Mouse (Mus musculus): ENCODE measurements at regions not wholly inside any gene's neighbourhood (a gene's known extent, or its start where the extent isn't known, plus 50 kb on each side); places are given as distances from the start of the nearest gene placed in this dataset.
"Not testable (repeated sequence)": the region's sequence is repeated elsewhere in the genome, so short reads cannot be mapped to it uniquely, and the experiment has no call there.

GRCm38 (mm10) chr1:102062268-102062667, 2289.7 kb downstream of the Cntnap5b start:
- no peaks in the 10 kb centered on the region for H3K4me1 ChIP-seq (ENCODE audit: control insufficient read depth, insufficient read depth, low read length)
- 56% methylated on average over 1 of the region's 1 CpGs for WGBS
- TF ChIP-seq POLR2A (IDR thresholded peaks at IDR 0.05; ENCODE audit: borderline replicate concordance, insufficient read depth, low read length) (no peak), CTCF (IDR thresholded peaks at IDR 0.05; ENCODE audit: borderline replicate concordance, insufficient read depth, low read depth, low read length) (no peak)
- H3K4me3 ChIP-seq (replicated peaks; ENCODE audit: insufficient read depth, low read depth, low read length), result no peak overlapping the region
- no peaks in the 10 kb centered on the region for H3K27me3 ChIP-seq (ENCODE audit: control insufficient read depth, insufficient read depth, low read length)
- no peak for DNase-seq
- no peak overlapping the region for H3K27ac ChIP-seq (ENCODE audit: insufficient read depth, low read length)

- WGBS, result 70% methylated on average over 2 of the region's 2 CpGs
- Histone ChIP-seq H3K4me3 (replicated peaks; ENCODE audit: insufficient read depth, low read depth, low read length) (no peak overlapping the region), H3K4me1 (ENCODE audit: control insufficient read depth, insufficient read depth, low read length) (no peaks in the 10 kb centered on the region), H3K27me3 (ENCODE audit: control insufficient read depth, insufficient read depth, low read length) (no peaks in the 10 kb centered on the region; the same call in 1 of the 2 replicates), H3K27ac (ENCODE audit: insufficient read depth, low read length) (no peak overlapping the region)
- no peak for DNase-seq
- TF ChIP-seq POLR2A (IDR thresholded peaks at IDR 0.05; ENCODE audit: borderline replicate concordance, insufficient read depth, low read length) (no peak), CTCF (IDR thresholded peaks at IDR 0.05; ENCODE audit: borderline replicate concordance, insufficient read depth, low read depth, low read length) (no peak)
These were observed 2333.1 kb downstream of the Cntnap5b start for GRCm38 (mm10) chr1:102105658-102106057.

- WGBS, result 78% methylated on average over 1 of the region's 1 CpGs
- Histone ChIP-seq H3K4me1 (ENCODE audit: control insufficient read depth, insufficient read depth, low read length) (no peaks in the 10 kb centered on the region), H3K4me3 (replicated peaks; ENCODE audit: insufficient read depth, low read depth, low read length) (no peak overlapping the region), H3K27me3 (ENCODE audit: control insufficient read depth, insufficient read depth, low read length) (no peaks in the 10 kb centered on the region), H3K27ac (ENCODE audit: insufficient read depth, low read length) (no peak overlapping the region)
- TF ChIP-seq POLR2A (IDR thresholded peaks at IDR 0.05; ENCODE audit: borderline replicate concordance, insufficient read depth, low read length) (no peak), CTCF (IDR thresholded peaks at IDR 0.05; ENCODE audit: borderline replicate concordance, insufficient read depth, low read depth, low read length) (no peak)
- DNase-seq, result no peak
These were observed 2366.5 kb downstream of the Cntnap5b start for GRCm38 (mm10) chr1:102139021-102139420.

GRCm38 (mm10) chr1:102146368-102146767, 2373.8 kb downstream of the Cntnap5b start:
- TF ChIP-seq CTCF (IDR thresholded peaks at IDR 0.05; ENCODE audit: borderline replicate concordance, insufficient read depth, low read depth, low read length) (no peak), POLR2A (IDR thresholded peaks at IDR 0.05; ENCODE audit: borderline replicate concordance, insufficient read depth, low read length) (no peak)
- Histone ChIP-seq H3K4me3 (replicated peaks; ENCODE audit: insufficient read depth, low read depth, low read length) (no peak overlapping the region), H3K27me3 (ENCODE audit: control insufficient read depth, insufficient read depth, low read length) (no peaks in the 10 kb centered on the region), H3K27ac (ENCODE audit: insufficient read depth, low read length) (no peak overlapping the region), H3K4me1 (ENCODE audit: control insufficient read depth, insufficient read depth, low read length) (no peaks in the 10 kb centered on the region)
- DNase-seq, result no peak
- WGBS, result 58% methylated on average over 3 of the region's 3 CpGs

DNA sequence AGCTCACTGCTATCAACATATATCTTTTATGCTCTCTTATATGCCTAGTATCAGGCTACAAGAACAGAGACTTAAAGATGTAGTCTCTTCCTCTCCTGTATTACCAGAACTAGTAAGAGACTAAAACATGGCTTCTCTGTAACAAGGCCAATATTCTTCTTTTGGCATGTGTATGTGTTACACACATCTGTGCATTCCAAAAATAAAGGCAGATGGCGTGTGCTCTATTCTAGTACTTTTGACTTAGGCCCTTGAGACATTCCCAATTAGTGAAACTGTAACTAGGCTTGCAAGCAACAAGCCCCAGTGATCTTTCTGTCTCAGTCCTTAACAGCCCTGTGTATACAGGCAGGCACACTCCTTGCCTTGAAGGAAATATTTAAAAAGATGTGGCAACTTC, 2394.1 kb downstream of the Cntnap5b start:
- no peak overlapping the region for H3K4me3 ChIP-seq (replicated peaks; ENCODE audit: insufficient read depth, low read depth, low read length)
- TF ChIP-seq CTCF (IDR thresholded peaks at IDR 0.05; ENCODE audit: borderline replicate concordance, insufficient read depth, low read depth, low read length), result no peak
- TF ChIP-seq POLR2A (IDR thresholded peaks at IDR 0.05; ENCODE audit: borderline replicate concordance, insufficient read depth, low read length), result no peak
- H3K27me3 ChIP-seq (ENCODE audit: control insufficient read depth, insufficient read depth, low read length), result no peaks in the 10 kb centered on the region
- no peak overlapping the region for H3K27ac ChIP-seq (ENCODE audit: insufficient read depth, low read length)
- 55% methylated on average over 1 of the region's 1 CpGs for WGBS
- no peaks in the 10 kb centered on the region for H3K4me1 ChIP-seq (ENCODE audit: control insufficient read depth, insufficient read depth, low read length)
- DNase-seq, result no peak

GRCm38 (mm10) chr1:102170566-102171286, 2398.2 kb downstream of the Cntnap5b start:
- H3K27me3 ChIP-seq (ENCODE audit: control insufficient read depth, insufficient read depth, low read length), result no peaks in the 10 kb centered on the region
- WGBS, result 12% methylated on average over 3 of the region's 3 CpGs
- TF ChIP-seq POLR2A (IDR thresholded peaks at IDR 0.05; ENCODE audit: borderline replicate concordance, insufficient read depth, low read length) (no peak), CTCF (IDR thresholded peaks at IDR 0.05; ENCODE audit: borderline replicate concordance, insufficient read depth, low read depth, low read length) (no peak)
- no peak for DNase-seq
- no peak overlapping the region for H3K4me3 ChIP-seq (replicated peaks; ENCODE audit: insufficient read depth, low read depth, low read length)
- H3K4me1 ChIP-seq (ENCODE audit: control insufficient read depth, insufficient read depth, low read length), result no peaks in the 10 kb centered on the region
- H3K27ac ChIP-seq (ENCODE audit: insufficient read depth, low read length), result no peak overlapping the region

- Histone ChIP-seq H3K27ac (ENCODE audit: insufficient read depth, low read length) (no peak overlapping the region), H3K4me1 (ENCODE audit: control insufficient read depth, insufficient read depth, low read length) (no peaks in the 10 kb centered on the region), H3K4me3 (replicated peaks; ENCODE audit: insufficient read depth, low read depth, low read length) (no peak overlapping the region), H3K27me3 (ENCODE audit: control insufficient read depth, insufficient read depth, low read length) (no peaks in the 10 kb centered on the region)
- no peak for TF ChIP-seq CTCF (IDR thresholded peaks at IDR 0.05; ENCODE audit: borderline replicate concordance, insufficient read depth, low read depth, low read length)
- TF ChIP-seq POLR2A (IDR thresholded peaks at IDR 0.05; ENCODE audit: borderline replicate concordance, insufficient read depth, low read length), result no peak
- 38% methylated on average over 3 of the region's 3 CpGs for WGBS
- DNase-seq, result no peak
These were observed 2413.4 kb downstream of the Cntnap5b start for GRCm38 (mm10) chr1:102185925-102186324.

DNA sequence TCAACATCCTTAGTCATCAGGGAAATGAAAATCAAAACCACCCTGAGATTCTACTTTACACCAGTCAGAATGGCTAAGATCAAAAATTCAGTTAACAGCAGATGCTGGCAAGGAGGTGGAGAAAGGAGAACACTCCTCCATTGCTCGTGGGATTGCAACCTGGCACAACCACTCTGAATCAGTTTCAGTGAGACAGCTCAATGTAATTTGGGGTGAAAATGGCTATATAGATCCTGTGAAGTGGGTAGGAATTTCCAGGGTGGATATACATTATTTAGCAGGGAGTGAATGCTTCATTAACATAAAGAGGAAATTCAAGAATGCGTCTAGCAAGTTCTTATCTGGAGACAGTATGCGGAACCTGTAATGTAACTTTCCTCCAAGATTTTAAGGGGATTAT, 2462.9 kb downstream of the Cntnap5b start:
- WGBS, result 87% methylated on average over 3 of the region's 3 CpGs
- H3K4me1 ChIP-seq (ENCODE audit: control insufficient read depth, insufficient read depth, low read length), result no peaks in the 10 kb centered on the region
- DNase-seq, result no peak
- H3K27me3 ChIP-seq (ENCODE audit: control insufficient read depth, insufficient read depth, low read length), result no peaks in the 10 kb centered on the region
- H3K27ac ChIP-seq (ENCODE audit: insufficient read depth, low read length), result no peak overlapping the region
- no peak overlapping the region for H3K4me3 ChIP-seq (replicated peaks; ENCODE audit: insufficient read depth, low read depth, low read length)
- TF ChIP-seq POLR2A (IDR thresholded peaks at IDR 0.05; ENCODE audit: borderline replicate concordance, insufficient read depth, low read length), result no peak
- TF ChIP-seq CTCF (IDR thresholded peaks at IDR 0.05; ENCODE audit: borderline replicate concordance, insufficient read depth, low read depth, low read length), result no peak

DNA sequence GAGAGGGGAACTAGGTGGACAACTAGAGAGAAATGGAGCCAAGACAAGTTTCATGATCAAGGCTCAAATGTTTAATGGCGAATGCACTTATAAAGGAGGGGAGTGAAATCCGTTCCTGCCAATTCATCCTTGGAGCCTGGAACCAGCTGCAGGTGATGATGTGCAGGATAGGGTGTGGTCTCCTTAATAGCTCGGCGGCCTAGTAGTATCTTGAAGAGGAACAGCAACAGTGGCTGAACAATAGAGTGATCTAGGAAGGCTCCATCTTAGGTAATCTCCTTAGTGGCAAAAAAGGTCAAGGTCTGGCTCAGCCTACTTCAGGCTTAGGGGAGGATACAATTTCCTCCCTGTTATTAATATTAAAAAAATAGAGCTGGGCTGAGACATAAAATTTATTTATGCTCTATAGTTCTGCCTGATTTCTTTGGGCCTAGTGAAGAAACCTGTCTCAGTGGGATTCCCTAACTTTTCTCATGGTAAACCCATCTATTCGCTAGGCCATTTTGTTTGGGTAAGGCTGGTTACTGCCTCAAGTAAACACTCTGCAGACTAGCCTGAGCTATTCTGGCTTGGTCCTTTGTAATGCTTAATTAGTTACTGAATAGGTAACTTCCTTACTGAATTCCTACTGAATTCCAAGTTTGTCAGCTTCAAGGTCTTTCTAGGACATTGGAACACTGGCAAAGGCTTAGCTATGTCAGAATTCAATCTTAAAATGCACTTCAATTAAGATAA, 2490.7 kb downstream of the Cntnap5b start:
- 93% methylated on average over 5 of the region's 5 CpGs for WGBS

DNA sequence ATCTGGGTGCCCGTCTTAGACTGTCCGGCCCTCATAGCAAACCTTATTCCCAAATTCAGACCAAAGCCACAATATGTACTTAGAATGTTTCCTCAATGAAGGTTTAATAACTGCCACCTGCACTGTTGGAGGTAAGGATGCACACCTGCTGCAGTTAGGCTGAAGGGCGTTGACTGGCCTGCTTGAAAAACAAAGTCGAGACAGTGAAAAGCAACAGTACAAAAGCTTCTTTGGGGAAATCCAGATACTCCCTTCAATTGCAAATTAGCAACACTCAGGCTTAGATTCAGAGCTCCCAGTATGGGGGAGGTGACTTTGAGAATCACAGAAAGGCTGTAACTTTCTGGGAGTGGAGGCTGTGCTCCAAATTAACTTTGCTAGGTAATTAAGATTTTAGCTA, 2491.9 kb downstream of the Cntnap5b start:
- H3K4me3 ChIP-seq (replicated peaks; ENCODE audit: insufficient read depth, low read depth, low read length); H3K27ac ChIP-seq (ENCODE audit: insufficient read depth, low read length); DNase-seq; H3K27me3 ChIP-seq (ENCODE audit: control insufficient read depth, insufficient read depth, low read length); H3K4me1 ChIP-seq (ENCODE audit: control insufficient read depth, insufficient read depth, low read length): not testable (repeated sequence)
- 86% methylated on average over 4 of the region's 4 CpGs for WGBS

More for the DNA sequence above, 2490.7 kb downstream of the Cntnap5b start:
- H3K27me3 ChIP-seq (ENCODE audit: control insufficient read depth, insufficient read depth, low read length); H3K4me1 ChIP-seq (ENCODE audit: control insufficient read depth, insufficient read depth, low read length); DNase-seq; H3K4me3 ChIP-seq (replicated peaks; ENCODE audit: insufficient read depth, low read depth, low read length); H3K27ac ChIP-seq (ENCODE audit: insufficient read depth, low read length): not testable (repeated sequence)

Data from cerebellum, adult 2 months (tissue).